Mouse (Mus musculus) lung, postnatal 0 days (tissue): ENCODE results near the gene Paqr5. TPM values are rescaled to one million over a fixed set of nuclear protein-coding genes. Genes with fewer than 3 reads are reported as not detected.

Source experiments
- ATAC-seq: fragments of 200-750 bp; cut with Nextera tagmentation; 2 replicates; pipeline ENCODE4 v1.8.0; 2017; ENCODE audit warnings: moderate library complexity
- DNase-seq: peaks from one replicate; pipeline ENCODE4 v3.0.0-alpha.2; 2016; ENCODE audit warnings: low spot score
- H3K27ac ChIP-seq: fragments of 300-500 bp; sonication (generic); 2 replicates; pipeline ENCODE4 v1.5.1; 2014; ENCODE audit warnings: antibody characterized with exemption, mild to moderate bottlenecking, low read length, mixed read lengths
- H3K27me3 ChIP-seq: fragments of 300-500 bp; sonication (generic); replicated peaks from 2 replicates; pipeline ENCODE4 v1.6.1; 2014; ENCODE audit warnings: low read length, mixed read lengths; ENCODE audit not compliant: insufficient read depth
- H3K36me3 ChIP-seq: fragments of 300-500 bp; sonication (generic); 2 replicates; pipeline ENCODE4 v1.6.1; 2014; ENCODE audit warnings: low read length, mixed read lengths; ENCODE audit not compliant: insufficient read depth
- H3K4me1 ChIP-seq: fragments of 300-500 bp; sonication (generic); 2 replicates; pipeline ENCODE4 v1.6.1; 2014; ENCODE audit warnings: antibody characterized with exemption, low read depth, low read length, mixed read lengths; ENCODE audit not compliant: insufficient read depth
- H3K4me2 ChIP-seq: fragments of 300-500 bp; sonication (generic); replicated peaks from 2 replicates; pipeline ENCODE4 v1.6.1; 2014; ENCODE audit warnings: low read depth, mild to moderate bottlenecking, low read length, moderate library complexity, mixed read lengths
- H3K4me3 ChIP-seq: fragments of 300-500 bp; sonication (generic); 2 replicates; pipeline ENCODE4 v1.5.1; 2014; ENCODE audit warnings: low read depth, low read length
- H3K9ac ChIP-seq: fragments of 300-500 bp; sonication (generic); replicated peaks from 2 replicates; pipeline ENCODE4 v1.6.1; 2014; ENCODE audit warnings: low read depth, mild to moderate bottlenecking
- H3K9me3 ChIP-seq: fragments of 300-500 bp; sonication (generic); 2 replicates; pipeline ENCODE4 v1.6.1; 2016; ENCODE audit warnings: low read length, mixed read lengths
- CTCF ChIP-seq: IDR thresholded peaks from 2 replicates; pipeline ENCODE4 v1.5.1; 2016; ENCODE audit warnings: antibody characterized with exemption, mild to moderate bottlenecking
- EP300 ChIP-seq: IDR thresholded peaks from 2 replicates; pipeline ENCODE4 v1.6.1; 2016; ENCODE audit warnings: antibody characterized with exemption, mild to moderate bottlenecking, control low read depth
- WGBS: fragments of 180-500 bp; shearing (Covaris S2); extraction: QIAGEN DNeasy Blood & Tissue Kit; methylation state at CpG from one replicate; pipeline ENCODE4 v1.1.7; 2014; 5-methylcytosine and 5-hydroxymethylcytosine counted together
- polyA plus RNA-seq: library from polyadenylated mRNA; unstranded; fragments of >200 nt; fragmentation: Nextera tagmentation; extraction: Ambion mirVana; gene quantifications from 2 replicates; pipeline ENCODE4 v1.2.1, GENCODE M21; 2015

Paqr5 gene
- polyA plus RNA-seq, 1 experiment from 2014 or later: 8.7 TPM

- no peaks in the 10 kb centered on the region for H3K27me3 ChIP-seq
- no peaks in the 10 kb centered on the region for H3K9me3 ChIP-seq
- DNase-seq: peak; percentile 49
- TF ChIP-seq EP300 (no peak), CTCF (no peak)
- H3K36me3 ChIP-seq: no peaks in the 10 kb centered on the region
- H3K27ac ChIP-seq: peak overlapping the region; percentile 66
- ATAC-seq: peak; percentile 69
- H3K9ac ChIP-seq: no peak overlapping the region
- no peaks in the 10 kb centered on the region for H3K4me1 ChIP-seq
- 55% methylated on average over 6 of the region's 6 CpGs for WGBS
- H3K4me3 ChIP-seq: no peak overlapping the region
- no peak overlapping the region for H3K4me2 ChIP-seq
Measured at GRCm38 (mm10) chr9:62017329-62017728, 9.3 kb downstream of the Paqr5 start.

DNA sequence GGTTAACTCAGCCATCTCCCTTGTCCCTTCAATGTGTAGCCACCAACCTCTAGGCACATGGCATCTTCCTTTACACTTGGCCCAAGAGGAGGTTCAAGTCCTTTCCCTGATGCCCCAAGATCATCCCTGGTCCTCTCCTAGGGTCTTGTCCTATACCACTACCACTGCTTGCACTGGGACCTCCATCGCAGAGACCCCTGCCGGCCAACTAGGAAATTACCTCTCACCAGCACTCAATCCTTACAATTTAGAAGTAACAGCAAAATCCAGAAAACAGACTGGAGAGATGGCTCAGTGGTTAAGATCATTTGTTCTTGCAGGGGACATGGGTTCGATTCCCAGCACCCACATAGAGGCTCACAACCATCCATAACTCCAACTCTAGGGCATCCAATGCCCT lies 11.2 kb downstream of the Paqr5 start:
- WGBS: 55% methylated on average over 3 of the region's 3 CpGs
- no peak overlapping the region for H3K4me2 ChIP-seq
- H3K4me3 ChIP-seq: no peak overlapping the region
- no peaks in the 10 kb centered on the region for H3K4me1 ChIP-seq
- ATAC-seq: no peak
- no peak for TF ChIP-seq EP300
- TF ChIP-seq CTCF: peak; percentile 45
- no peak overlapping the region for H3K9ac ChIP-seq
- no peak overlapping the region for H3K27ac ChIP-seq
- no peak for DNase-seq
- H3K27me3 ChIP-seq: no peaks in the 10 kb centered on the region
- no peaks in the 10 kb centered on the region for H3K9me3 ChIP-seq
- no peaks in the 10 kb centered on the region for H3K36me3 ChIP-seq

DNA sequence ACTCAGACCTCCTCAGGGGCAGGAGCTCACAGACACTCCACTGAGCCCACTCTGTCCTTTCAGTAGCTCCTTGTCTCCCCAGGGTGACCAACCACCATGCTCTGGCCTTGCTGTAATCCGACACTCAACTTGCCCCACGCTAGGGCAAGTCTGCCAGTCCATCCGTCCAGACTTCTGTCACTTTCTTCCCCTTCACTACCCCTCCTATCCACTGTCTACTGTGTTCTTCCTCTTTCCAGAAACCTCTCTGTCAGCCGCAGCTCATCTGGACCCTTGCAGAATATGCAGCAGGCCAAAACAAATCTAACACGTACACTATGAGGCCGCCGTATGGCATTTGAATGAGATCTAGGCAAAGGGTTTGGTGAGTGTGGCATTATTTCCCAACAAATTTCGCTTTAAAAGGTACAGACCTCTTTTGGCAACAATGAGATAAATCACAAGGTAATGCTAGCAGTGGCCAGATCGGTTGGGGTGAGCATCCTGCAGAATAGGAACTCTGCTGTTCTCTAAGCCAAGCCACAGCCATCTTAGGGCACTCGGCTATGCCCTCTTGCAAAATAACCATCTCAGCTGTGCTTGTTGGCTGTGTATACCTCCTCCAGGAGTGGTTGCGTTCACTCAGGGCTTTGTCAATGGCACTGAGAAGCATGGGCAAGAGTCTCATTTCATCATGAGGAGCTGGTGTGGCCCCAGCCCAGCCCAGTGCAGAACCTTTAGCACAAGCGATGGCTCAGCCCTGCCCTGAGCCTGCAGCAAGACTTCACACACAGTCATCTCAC lies 13.1 kb downstream of the Paqr5 start:
- DNase-seq (peak; percentile 69), ATAC-seq (peak; percentile 63)
- TF ChIP-seq EP300 (no peak), CTCF (no peak)
- H3K4me1 ChIP-seq: no peaks in the 10 kb centered on the region
- no peaks in the 10 kb centered on the region for H3K9me3 ChIP-seq
- WGBS: 46% methylated on average over 12 of the region's 12 CpGs
- H3K36me3 ChIP-seq: no peaks in the 10 kb centered on the region
- H3K4me3 ChIP-seq: no peak overlapping the region
- no peak overlapping the region for H3K27ac ChIP-seq
- H3K9ac ChIP-seq: no peak overlapping the region
- no peak overlapping the region for H3K4me2 ChIP-seq
- H3K27me3 ChIP-seq: no peaks in the 10 kb centered on the region

DNA sequence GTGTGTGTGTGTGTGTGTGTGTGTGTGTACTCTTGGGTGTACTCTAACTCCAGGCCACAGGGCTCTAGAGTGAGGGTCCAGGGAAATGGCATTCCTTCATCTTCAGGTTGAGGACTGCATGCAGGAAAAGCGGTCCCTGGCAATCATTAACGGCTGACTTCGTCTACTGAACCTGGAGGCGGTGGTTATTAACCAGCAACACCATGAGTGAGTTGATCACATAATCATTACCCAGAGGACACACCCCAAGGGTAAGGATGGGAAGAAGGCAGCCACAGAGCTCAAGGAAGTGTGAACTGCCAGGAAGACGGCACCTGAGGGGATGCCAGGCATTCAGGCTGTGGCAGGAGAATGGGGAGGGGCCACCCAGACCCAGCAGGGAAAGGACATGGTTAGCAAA lies 18.3 kb downstream of the Paqr5 start:
- H3K4me1 ChIP-seq: no peaks in the 10 kb centered on the region
- no peaks in the 10 kb centered on the region for H3K9me3 ChIP-seq
- TF ChIP-seq EP300 (no peak), CTCF (no peak)
- WGBS: 65% methylated on average over 5 of the region's 5 CpGs
- H3K4me2 ChIP-seq: no peak overlapping the region
- H3K27ac ChIP-seq: no peak overlapping the region
- H3K27me3 ChIP-seq: no peaks in the 10 kb centered on the region
- no peak for ATAC-seq
- H3K36me3 ChIP-seq: no peaks in the 10 kb centered on the region
- DNase-seq: no peak
- H3K9ac ChIP-seq: no peak overlapping the region
- H3K4me3 ChIP-seq: no peak overlapping the region

DNA sequence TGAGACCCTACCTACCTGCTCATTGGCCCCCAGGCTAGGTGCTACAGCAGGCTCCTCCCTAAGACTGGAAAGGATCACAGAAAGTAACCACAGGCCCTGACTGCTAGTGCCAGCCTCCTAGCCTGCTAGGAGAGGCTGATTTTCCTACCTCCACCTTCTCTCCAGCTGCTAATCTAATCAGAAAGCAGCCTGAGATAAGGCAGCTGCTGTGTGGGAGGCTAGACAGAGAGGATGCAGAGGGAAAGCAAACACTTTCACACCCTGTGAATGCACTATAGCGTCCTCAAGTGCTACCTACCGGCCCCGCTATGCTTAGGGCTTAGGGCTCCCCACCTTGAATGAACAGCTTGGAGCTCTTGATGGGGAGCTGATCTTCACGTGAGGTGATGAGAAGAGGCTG lies 19.6 kb downstream of the Paqr5 start:
- Histone ChIP-seq H3K36me3 (no peaks in the 10 kb centered on the region), H3K4me3 (no peak overlapping the region), H3K4me1 (no peaks in the 10 kb centered on the region), H3K9me3 (no peaks in the 10 kb centered on the region), H3K9ac (no peak overlapping the region), H3K4me2 (no peak overlapping the region), H3K27me3 (no peaks in the 10 kb centered on the region), H3K27ac (no peak overlapping the region)
- WGBS: 39% methylated on average over 4 of the region's 4 CpGs
- ATAC-seq (peak; percentile 69), DNase-seq (no peak)
- no peak for TF ChIP-seq CTCF
- no peak for TF ChIP-seq EP300

DNA sequence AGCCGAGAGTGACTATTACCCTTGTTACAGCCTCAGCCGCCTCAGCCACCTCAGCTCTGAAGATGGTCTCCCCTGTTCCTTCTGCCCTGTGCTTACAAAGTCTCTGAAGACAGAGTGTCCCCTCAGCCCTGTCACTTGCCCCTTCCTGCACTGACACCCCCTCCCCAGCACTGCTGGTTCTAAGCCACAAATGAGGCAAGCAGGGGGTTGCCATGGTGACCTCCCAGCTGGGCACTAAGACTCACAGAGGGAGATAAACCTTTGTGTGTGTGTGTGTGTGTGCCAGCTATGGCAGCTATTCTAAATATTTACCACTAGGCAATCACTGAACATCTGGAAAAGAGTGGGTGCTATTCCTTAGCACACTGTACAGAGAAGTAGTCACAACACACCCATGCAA lies 23.0 kb downstream of the Paqr5 start:
- no peaks in the 10 kb centered on the region for H3K4me1 ChIP-seq
- H3K36me3 ChIP-seq: no peaks in the 10 kb centered on the region
- H3K9me3 ChIP-seq: no peaks in the 10 kb centered on the region
- H3K27me3 ChIP-seq: no peaks in the 10 kb centered on the region
- no peak for DNase-seq
- H3K27ac ChIP-seq: no peak overlapping the region
- H3K4me2 ChIP-seq: no peak overlapping the region
- no peak overlapping the region for H3K4me3 ChIP-seq
- 51% methylated on average over 2 of the region's 2 CpGs for WGBS
- no peak overlapping the region for H3K9ac ChIP-seq
- TF ChIP-seq EP300: no peak
- no peak for ATAC-seq
